Mouse (Mus musculus): Measurements from ENCODE around the gene Oas1d.
A peak's percentile ranks its signal among the peaks of the same experiment; 100 is the strongest.
"Not testable (repeated sequence)": the region's sequence is repeated elsewhere in the genome, so short reads cannot be mapped to it uniquely, and the experiment has no call there.

The Oas1d gene

GRCm38 (mm10) chr5:120900666-120901065 lies 13.7 kb upstream of the Oas1d start:
- no peak for DNase-seq (ENCODE audit: low spot score in 2 of 2)

GRCm38 (mm10) chr5:120902056-120902455 lies 12.3 kb upstream of the Oas1d start:
- DNase-seq (ENCODE audit: low spot score in 2 of 2): no peak

DNA sequence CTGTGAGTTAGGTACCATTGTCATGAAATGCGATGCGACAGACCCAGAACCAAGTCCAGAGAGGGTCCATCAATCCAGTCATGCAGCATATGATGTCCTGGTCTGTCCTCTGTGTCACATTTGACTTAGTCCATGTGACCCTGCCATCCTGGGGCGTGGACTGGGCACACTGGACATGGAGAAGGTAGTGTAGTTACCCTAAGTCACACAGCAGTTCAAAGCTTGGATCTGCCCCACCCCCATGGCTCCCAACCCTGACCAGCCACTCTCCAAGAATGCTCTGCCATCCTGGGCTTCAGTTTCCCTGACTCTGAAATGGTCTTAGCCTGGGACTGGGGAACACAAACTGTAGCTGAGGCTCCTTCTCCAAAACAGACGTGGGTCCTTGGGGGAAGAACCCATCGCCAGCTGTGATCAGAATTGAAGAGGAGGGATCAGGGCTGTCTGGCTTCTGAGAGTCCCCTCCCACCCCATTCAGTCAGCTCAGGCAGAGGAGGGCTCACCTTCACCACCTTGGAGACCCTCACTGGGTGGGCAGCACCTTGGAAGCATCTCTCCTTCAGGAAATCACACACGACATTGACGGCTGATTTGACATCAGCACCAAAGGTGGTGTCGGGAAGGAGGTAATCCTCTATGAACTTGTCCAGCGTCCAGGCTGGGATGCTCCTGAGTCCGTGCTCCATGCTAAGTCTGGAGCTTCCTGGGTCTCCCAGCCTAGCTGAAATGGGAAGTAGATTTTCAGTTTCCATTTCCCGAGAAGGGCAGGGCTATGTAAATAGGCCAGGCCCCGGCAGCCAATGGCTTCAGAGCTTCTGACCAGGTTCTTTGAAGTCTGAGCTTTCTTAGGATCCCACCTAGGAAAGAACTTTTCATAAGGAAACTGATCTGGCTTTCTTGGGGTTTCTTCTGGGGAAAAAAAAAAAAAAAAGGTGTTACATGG lies 7.3 kb upstream of the Oas1d start, which contains the start of gene Oas1a:
Gene Oas1a, minus strand, starts transcription at position 731 of the 943 bp plus-strand sequence.
- DNase-seq (ENCODE audit: low spot score in 2 of 2): not testable (repeated sequence)

GRCm38 (mm10) chr5:120908196-120908920 lies 6.0 kb upstream of the Oas1d start:
- no peak for DNase-seq (ENCODE audit: low spot score in 2 of 2)

DNA sequence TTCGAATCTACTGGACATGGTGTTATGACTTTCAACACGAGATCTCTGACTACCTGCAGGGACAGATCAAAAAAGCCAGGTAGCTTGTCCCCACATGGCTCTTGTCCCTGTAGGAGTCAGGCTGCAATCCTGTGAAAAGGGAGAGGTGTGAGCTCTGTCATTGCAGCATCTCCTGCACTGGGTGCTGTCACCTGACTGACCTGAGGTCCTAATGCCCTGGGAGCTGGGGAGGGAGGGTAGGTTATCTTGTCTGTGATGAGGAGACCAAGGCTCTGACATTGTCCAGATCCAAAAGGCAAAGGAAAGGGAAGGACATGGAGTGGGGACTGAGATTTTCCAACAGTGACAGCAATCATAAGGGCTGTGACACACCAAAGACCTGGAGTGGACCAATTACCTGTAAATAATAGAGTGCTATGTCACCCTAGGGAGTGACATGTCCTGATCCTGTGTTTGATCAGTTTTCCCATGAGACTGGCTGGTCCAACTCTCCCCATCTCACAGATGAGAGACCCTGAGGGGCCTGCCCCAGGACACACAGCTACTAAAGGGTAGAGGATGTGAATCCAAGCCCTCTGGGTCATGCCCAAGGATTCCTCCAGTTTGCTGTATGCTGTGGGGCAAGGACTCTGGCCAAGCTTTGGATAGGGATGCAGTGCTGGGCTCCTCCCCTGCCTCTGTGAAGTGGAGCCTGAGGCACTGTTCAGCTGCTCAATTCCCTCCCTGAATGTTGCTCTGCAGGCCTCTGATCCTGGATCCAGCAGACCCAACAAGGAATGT lies 5.0 kb downstream of the Oas1d start:
- DNase-seq (ENCODE audit: low spot score in 2 of 2): not testable (repeated sequence)

DNA sequence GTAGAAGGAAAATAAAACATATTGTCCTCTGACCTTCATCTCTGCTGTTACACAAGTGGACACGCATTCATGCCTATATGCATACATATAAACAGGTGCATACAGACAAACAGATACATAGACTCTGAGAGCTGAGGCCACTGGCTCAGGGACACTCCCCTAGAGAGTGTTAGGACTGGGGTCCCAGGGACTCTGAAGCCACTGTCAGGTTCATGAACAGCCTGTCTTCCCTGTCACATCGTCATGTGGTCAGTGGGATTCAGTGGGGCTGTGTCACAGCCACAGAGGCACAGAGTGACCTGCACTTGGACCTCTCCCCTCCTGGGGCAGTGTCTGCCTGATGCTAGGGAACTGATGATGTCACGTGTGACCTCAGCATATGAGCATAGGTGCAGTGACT lies 6.0 kb downstream of the Oas1d start:
- DNase-seq (ENCODE audit: low spot score in 2 of 2): no peak

DNA sequence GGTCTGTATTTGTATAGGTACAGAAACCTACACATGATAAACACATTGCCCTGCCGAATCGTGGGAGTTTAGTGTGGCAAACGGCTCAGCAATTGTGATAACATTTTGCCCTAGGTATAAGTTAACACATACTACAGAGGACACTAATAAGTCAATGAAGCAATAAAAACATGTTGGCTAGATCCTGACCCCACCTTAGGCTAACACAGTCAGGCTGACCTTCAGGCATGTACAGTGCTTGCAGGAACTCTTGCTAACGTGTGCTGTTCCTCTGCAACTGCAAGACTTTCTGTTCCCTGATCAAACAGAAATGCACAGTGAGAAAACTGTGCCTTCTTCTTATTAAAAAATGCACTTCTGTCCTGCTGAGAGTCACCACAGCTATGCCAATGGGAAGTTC lies 9.6 kb downstream of the Oas1d start:
- no peak for DNase-seq (ENCODE audit: low spot score in 2 of 2)

- DNase-seq (ENCODE audit: low spot score in 2 of 2): not testable (repeated sequence)
These were observed 10.2 kb downstream of the Oas1d start for GRCm38 (mm10) chr5:120924520-120924919.

- DNase-seq (ENCODE audit: low spot score in 2 of 2): not testable (repeated sequence)
These were observed 12.0 kb downstream of the Oas1d start for GRCm38 (mm10) chr5:120926311-120926710.

- no peak for DNase-seq (ENCODE audit: low spot score in 2 of 2)
These were observed 12.7 kb downstream of the Oas1d start for GRCm38 (mm10) chr5:120927036-120927435.

DNA sequence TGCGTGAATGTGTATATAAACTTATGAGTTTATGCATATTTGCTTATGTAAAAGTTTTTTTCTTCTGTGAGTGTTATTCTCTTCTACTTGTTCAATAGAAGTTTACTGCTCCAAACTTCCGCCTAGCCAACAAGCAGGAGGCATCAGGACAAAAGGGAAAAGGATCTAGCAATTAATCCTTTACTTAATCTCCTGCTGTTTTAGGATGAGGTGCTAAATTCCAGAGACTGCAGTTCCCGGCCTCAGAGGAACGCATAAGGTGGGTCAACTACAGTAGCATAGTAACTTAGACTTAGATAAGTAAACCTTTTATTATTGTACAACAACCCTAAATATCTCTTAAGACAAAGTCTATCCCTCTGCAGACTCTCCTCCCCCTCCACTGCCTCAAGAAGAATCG lies 19.6 kb downstream of the Oas1d start:
- no peak for DNase-seq (ENCODE audit: low spot score in 2 of 2)

GRCm38 (mm10) chr5:120937841-120938240 lies 23.5 kb downstream of the Oas1d start:
- no peak for DNase-seq (ENCODE audit: low spot score in 2 of 2)

GRCm38 (mm10) chr5:120938586-120938985 lies 24.2 kb downstream of the Oas1d start:
- no peak for DNase-seq (ENCODE audit: low spot score in 2 of 2)

GRCm38 (mm10) chr5:120942076-120942475 lies 27.7 kb downstream of the Oas1d start:
- no peak for DNase-seq (ENCODE audit: low spot score in 2 of 2)

GRCm38 (mm10) chr5:120952242-120952770 lies 38.0 kb downstream of the Oas1d start:
- no peak for DNase-seq (ENCODE audit: low spot score in 2 of 2)

DNA sequence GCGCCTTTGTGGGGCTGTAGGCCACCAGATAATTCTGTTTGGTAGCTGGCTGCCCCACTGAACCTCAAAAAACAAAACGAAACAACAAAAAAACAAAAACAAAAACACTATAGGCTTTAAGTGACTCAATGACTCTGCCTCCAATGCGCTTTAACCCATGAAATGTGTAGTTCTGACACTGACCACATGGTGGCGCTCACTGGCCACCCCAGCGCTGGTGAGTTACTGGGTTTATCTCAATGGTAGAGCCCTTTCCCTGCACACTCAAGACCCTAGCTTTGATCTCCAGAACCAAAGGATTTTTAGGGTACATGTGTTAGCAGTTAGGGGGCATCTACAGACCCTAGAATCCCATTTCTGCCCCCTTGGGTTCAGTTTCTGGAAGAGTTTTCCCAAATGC lies 39.6 kb downstream of the Oas1d start:
- peak; percentile 41 to 48 for DNase-seq (ENCODE audit: low spot score in 2 of 2)

GRCm38 (mm10) chr5:120961004-120961403 lies 46.7 kb downstream of the Oas1d start:
- no peak for DNase-seq (ENCODE audit: low spot score in 2 of 2)

- no peak for DNase-seq (ENCODE audit: low spot score in 2 of 2)
These were observed 51.8 kb downstream of the Oas1d start for GRCm38 (mm10) chr5:120966156-120966555.

GRCm38 (mm10) chr5:120966894-120967293 lies 52.6 kb downstream of the Oas1d start:
- no peak for DNase-seq (ENCODE audit: low spot score in 2 of 2)

DNA sequence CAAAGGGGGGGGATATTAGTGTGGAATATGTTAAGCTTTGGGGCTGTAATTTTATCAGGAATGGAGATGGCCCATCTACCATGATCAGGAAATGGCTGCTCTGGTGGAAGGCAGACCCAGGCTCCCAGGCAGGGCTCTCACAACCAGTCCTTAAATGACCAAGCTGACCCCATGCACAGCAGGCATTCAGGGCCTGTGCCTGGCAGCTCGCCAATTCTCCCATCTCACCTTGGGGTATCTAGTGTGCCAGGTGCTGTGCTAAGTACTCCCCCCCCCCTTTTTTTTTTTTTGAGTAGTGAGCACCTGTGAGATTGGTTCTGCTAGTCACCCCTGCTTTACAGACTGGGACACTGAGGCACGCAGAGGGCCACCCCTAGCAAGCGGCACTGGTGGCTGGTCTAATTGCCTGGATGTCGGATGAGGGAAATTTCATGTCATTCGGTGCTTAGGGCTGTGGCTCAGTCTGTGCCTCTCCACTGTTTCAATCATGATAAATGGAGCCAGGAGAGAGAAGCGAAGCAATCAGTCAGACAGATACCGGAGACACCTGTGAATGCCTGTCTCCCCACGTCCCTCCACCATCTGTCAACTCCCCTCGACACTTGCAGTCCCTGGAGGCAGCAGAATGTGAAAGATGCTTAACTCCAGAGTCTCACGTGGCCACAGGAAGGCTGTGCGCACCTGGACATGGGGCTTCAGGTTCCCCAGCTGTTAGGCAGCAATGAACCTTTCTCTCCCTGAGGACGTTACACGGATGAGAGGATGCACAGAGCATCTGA lies 53.2 kb downstream of the Oas1d start:
- no peak for DNase-seq (ENCODE audit: low spot score in 2 of 2)

GRCm38 (mm10) chr5:120968134-120968532 lies 53.8 kb downstream of the Oas1d start:
- DNase-seq (ENCODE audit: low spot score in 2 of 2): no peak
